Mouse (Mus musculus) hindbrain, postnatal 0 days (tissue): ENCODE measurements around the gene Ddah2. TPM values are rescaled to one million over a fixed set of nuclear protein-coding genes. Genes with fewer than 3 reads are reported as not detected.
A peak's percentile ranks its signal among the peaks of the same experiment; 100 is the strongest.

Experiments used
- ATAC-seq: fragments of 200-750 bp; cut with Nextera tagmentation; 2 replicates; pipeline ENCODE4 v1.8.0; 2017; ENCODE audit warnings: mild to moderate bottlenecking, moderate TSS enrichment, moderate library complexity
- DNase-seq: peaks from one replicate; pipeline ENCODE4 v3.0.0-alpha.2; 2015; ENCODE audit warnings: low spot score
- H3K27ac ChIP-seq: fragments of 300-500 bp; sonication (generic); 2 replicates; pipeline ENCODE4 v1.5.1; 2014; ENCODE audit warnings: mild to moderate bottlenecking
- H3K27me3 ChIP-seq: fragments of 300-500 bp; sonication (generic); 2 replicates; pipeline ENCODE4 v1.6.1; 2014; ENCODE audit warnings: low read length, mixed read lengths; ENCODE audit not compliant: insufficient read depth
- H3K36me3 ChIP-seq: fragments of 300-500 bp; sonication (generic); 2 replicates; pipeline ENCODE4 v1.6.1; 2014; ENCODE audit warnings: low read length, mixed read lengths; ENCODE audit not compliant: insufficient read depth
- H3K4me1 ChIP-seq: fragments of 300-500 bp; sonication (generic); 2 replicates; pipeline ENCODE4 v1.6.1; 2014; ENCODE audit warnings: antibody characterized with exemption, low read length, mixed read lengths; ENCODE audit not compliant: insufficient read depth
- H3K4me2 ChIP-seq: fragments of 300-500 bp; sonication (generic); 2 replicates; pipeline ENCODE4 v1.6.1; 2014; ENCODE audit warnings: low read depth, mild to moderate bottlenecking, low read length, moderate library complexity, mixed read lengths
- H3K4me3 ChIP-seq: fragments of 300-500 bp; sonication (generic); 2 replicates; pipeline ENCODE4 v1.5.1; 2014; ENCODE audit warnings: low read length
- H3K9ac ChIP-seq: fragments of 300-500 bp; sonication (generic); replicated peaks from 2 replicates; pipeline ENCODE4 v1.6.1; 2014; ENCODE audit warnings: mild to moderate bottlenecking, low read length, moderate library complexity, mixed read lengths
- H3K9me3 ChIP-seq: fragments of 300-500 bp; sonication (generic); 2 replicates; pipeline ENCODE4 v1.6.1; 2016; ENCODE audit warnings: low read length, mixed read lengths
- CTCF ChIP-seq: IDR thresholded peaks from 2 replicates; pipeline ENCODE4 v1.5.1; 2016; ENCODE audit warnings: antibody characterized with exemption, control low read depth, low read depth
- WGBS: fragments of 180-500 bp; shearing (Covaris S2); extraction: QIAGEN DNeasy Blood & Tissue Kit; methylation state at CpG from one replicate; pipeline ENCODE4 v1.1.7; 2014; 5-methylcytosine and 5-hydroxymethylcytosine counted together
- polyA plus RNA-seq: library from polyadenylated mRNA; unstranded; fragments of >200 nt; fragmentation: Nextera tagmentation; extraction: Ambion mirVana; gene quantifications from 2 replicates; pipeline ENCODE4 v1.2.1, GENCODE M21; 2015
- total RNA-seq: library from RNA; depleted of rRNA; stranded (reverse); fragments of >200 nt; gene quantifications from 2 replicates; pipeline ENCODE4 v1.2.3, GENCODE M21; 2014

Ddah2 gene
- total and polyA plus RNA-seq, 2 experiments from 2014 or later = 228 to 322 TPM

DNA sequence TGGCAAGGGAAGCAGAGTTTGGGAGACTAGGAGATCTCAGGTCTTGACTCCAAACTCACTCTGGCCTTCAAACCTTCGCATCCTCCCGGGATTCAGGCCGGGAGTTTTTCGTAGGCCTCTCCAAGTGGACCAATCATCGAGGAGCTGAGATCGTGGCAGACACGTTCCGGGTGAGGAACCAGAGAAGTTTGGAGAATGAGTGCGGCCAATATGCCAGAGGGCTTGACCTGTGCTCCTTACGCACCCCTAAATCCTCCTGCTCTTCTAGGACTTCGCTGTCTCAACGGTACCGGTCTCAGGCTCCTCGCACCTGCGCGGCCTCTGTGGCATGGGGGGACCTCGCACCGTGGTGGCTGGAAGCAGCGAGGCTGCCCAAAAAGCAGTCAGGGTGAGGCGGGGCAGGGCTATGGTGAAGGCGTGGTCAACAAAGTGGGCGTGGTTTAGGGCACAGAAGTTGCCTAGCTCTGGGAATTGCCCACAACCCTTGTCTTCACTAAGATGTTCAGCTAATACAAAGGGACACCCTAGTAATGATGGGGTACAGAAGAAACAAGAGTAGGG lies 2.0 kb downstream of the Ddah2 start:
- H3K4me2 ChIP-seq = peak overlapping the region; percentile 96
- 56% methylated on average over 22 of the region's 22 CpGs for WGBS
- H3K9me3 ChIP-seq = no peaks in the 10 kb centered on the region
- H3K27ac ChIP-seq = no peak overlapping the region
- peak overlapping the region; percentile 62; the same call in 1 of the 2 replicates for H3K9ac ChIP-seq
- no peaks in the 10 kb centered on the region; the same call in 1 of the 2 replicates for H3K36me3 ChIP-seq
- peaks cover 12% of the 10 kb centered on the region; the same call in 1 of the 2 replicates for H3K4me1 ChIP-seq
- peaks cover 12% of the 10 kb centered on the region for H3K27me3 ChIP-seq
- TF ChIP-seq CTCF = no peak
- peak overlapping the region; percentile 84 for H3K4me3 ChIP-seq
- DNase-seq (no peak), ATAC-seq (no peak)

DNA sequence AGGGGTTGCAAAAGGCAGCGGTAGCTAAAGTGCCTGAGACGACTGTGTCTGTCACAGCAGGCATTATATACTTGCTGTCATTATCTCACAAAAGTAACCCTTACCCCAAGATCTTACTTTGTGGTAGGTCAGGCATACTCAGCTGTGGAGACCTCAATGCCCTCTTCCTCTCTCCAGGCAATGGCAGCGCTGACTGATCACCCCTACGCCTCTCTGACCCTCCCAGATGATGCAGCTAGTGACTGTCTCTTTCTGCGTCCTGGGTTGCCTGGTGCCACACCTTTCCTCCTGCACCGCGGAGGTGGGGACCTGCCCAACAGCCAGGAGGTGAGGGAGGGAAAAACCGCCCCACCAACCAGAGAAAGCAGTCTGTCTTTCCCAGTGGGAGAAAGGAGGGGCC lies 2.5 kb downstream of the Ddah2 start:
- peaks cover 12% of the 10 kb centered on the region for H3K27me3 ChIP-seq
- no peaks in the 10 kb centered on the region; the same call in 1 of the 2 replicates for H3K36me3 ChIP-seq
- 82% methylated on average over 8 of the region's 8 CpGs for WGBS
- DNase-seq = no peak
- H3K4me1 ChIP-seq = peaks cover 12% of the 10 kb centered on the region; the same call in 1 of the 2 replicates
- no peak overlapping the region for H3K4me2 ChIP-seq
- TF ChIP-seq CTCF = no peak
- no peak overlapping the region for H3K9ac ChIP-seq
- H3K27ac ChIP-seq = no peak overlapping the region
- ATAC-seq = no peak
- H3K9me3 ChIP-seq = no peaks in the 10 kb centered on the region
- no peak overlapping the region for H3K4me3 ChIP-seq

DNA sequence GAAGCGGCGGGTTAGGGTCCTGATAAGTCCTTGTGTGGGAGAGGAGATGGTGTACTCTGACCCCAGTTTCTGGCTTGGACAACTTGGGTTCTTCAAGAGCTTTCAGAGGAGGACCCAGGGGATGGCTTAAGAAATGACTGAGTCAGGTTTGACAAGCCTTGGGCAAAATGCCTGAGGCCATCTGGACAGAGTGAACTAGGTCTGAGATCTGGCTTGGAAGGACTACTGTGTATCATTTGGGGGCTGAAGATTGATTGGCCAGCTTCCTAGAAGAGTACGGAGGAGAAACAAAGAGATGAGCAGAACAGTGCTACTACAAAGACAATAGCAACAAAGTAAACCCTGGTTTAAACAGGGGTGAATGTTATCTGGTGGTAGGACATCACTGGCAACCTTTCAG lies 4.6 kb downstream of the Ddah2 start:
- no peak for TF ChIP-seq CTCF
- peaks cover 12% of the 10 kb centered on the region; the same call in 1 of the 2 replicates for H3K4me1 ChIP-seq
- ATAC-seq (no peak), DNase-seq (peak; percentile 60)
- WGBS = 77% methylated on average over 3 of the region's 3 CpGs
- no peaks in the 10 kb centered on the region for H3K9me3 ChIP-seq
- no peak overlapping the region for H3K4me3 ChIP-seq
- peaks cover 12% of the 10 kb centered on the region for H3K27me3 ChIP-seq
- H3K4me2 ChIP-seq = no peak overlapping the region
- no peak overlapping the region for H3K9ac ChIP-seq
- H3K36me3 ChIP-seq = no peaks in the 10 kb centered on the region; the same call in 1 of the 2 replicates
- no peak overlapping the region for H3K27ac ChIP-seq

DNA sequence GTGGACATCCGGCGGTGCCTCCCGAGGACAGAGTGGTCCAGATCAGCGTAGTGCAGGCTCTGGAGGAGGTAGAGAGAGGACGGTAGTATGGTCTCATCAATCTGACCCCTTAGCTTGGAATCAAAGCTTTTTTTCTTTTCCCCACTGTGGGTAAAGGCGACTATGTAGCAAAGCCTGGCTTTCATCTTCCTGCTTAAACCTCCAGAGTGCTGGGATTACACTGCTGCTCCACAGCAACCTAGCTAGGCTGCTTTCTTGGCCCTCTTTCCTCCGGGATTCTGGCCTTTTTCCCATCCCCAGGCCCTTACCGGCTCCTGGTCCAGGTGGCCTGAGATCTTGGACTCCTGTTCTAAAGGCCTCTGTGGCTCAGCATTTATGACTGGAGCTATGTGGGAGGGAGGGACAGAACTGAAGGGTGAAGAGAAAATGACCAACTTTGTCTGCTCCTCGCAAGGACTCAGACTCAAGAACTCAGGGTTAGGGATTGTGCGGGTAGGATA lies 5.6 kb downstream of the Ddah2 start:
- no peaks in the 10 kb centered on the region; the same call in 1 of the 2 replicates for H3K36me3 ChIP-seq
- DNase-seq = no peak
- WGBS = 38% methylated on average over 10 of the region's 10 CpGs
- TF ChIP-seq CTCF = no peak
- no peak overlapping the region for H3K9ac ChIP-seq
- no peak overlapping the region for H3K4me3 ChIP-seq
- no peak for ATAC-seq
- peaks cover 12% of the 10 kb centered on the region; the same call in 1 of the 2 replicates for H3K4me1 ChIP-seq
- no peaks in the 10 kb centered on the region for H3K9me3 ChIP-seq
- H3K27me3 ChIP-seq = peaks cover 12% of the 10 kb centered on the region
- no peak overlapping the region for H3K27ac ChIP-seq
- peak overlapping the region; percentile 54; the same call in 1 of the 2 replicates for H3K4me2 ChIP-seq

DNA sequence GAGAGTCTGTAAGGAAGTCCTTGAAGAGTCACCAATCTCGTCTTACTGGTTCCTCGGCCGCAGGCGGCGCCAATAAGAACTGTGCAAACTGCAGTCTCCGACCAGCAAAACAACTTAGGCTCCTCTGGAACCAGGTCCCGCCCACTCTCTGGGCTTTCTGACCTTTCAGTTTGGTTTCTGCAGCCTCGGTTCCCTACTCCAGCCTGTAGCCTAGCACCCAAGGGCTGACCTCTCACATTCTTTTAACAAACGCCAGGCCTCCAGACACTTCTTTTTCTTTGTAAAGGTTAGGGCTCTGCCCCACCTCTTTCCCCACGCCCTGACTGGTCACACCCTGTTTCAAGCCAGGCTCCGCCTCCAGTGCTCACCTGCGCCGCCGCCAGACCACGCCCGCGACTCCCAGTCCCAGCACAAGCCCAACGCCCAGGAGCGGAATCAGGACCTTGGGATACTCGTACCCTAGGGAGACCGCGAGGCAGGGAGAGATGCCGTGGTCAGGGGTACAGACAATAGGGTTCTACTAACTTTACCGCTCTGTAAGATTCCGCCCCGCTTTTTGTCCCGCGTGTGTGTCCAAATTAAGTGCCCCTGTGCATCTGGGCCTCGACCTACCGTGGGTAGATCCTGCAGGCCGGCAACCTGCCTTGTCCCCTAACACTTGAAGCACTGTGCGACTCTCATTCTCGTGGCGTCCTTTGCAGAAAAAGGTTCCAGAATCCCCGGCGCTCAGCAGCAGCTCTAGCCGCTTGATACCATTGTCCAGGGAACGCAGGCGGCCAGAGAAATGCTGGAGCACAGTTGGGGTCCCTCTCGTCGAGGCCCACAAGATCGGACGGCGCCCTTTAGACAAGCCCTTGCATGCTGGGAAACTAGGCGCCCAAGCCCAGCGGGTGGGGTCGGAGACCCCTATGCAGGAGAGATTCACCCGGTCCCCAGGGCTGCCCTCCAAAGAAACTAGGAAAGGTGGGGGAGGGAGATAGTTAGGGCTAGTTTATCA lies 6.4 kb downstream of the Ddah2 start, which contains the start of gene Ly6g6c:
Gene Ly6g6c (plus strand): TSS at position 438 of the 997 bp plus-strand sequence.
- no peaks in the 10 kb centered on the region; the same call in 1 of the 2 replicates for H3K36me3 ChIP-seq
- H3K4me1 ChIP-seq = peaks cover 9% of the 10 kb centered on the region; the same call in 1 of the 2 replicates
- H3K9ac ChIP-seq = peak within 1 kb of the TSS; percentile 33; the same call in 1 of the 2 replicates
- no peak for DNase-seq
- peak within 1 kb of the TSS; percentile 54 for H3K4me2 ChIP-seq
- H3K9me3 ChIP-seq = no peaks in the 10 kb centered on the region
- peak within 1 kb of the TSS; percentile 21 for H3K4me3 ChIP-seq
- H3K27ac ChIP-seq = no peak within 1 kb of the TSS
- no peak for ATAC-seq
- H3K27me3 ChIP-seq = peaks cover 12% of the 10 kb centered on the region
- 4% methylated on average over 48 of the region's 48 CpGs for WGBS
- TF ChIP-seq CTCF = no peak

DNA sequence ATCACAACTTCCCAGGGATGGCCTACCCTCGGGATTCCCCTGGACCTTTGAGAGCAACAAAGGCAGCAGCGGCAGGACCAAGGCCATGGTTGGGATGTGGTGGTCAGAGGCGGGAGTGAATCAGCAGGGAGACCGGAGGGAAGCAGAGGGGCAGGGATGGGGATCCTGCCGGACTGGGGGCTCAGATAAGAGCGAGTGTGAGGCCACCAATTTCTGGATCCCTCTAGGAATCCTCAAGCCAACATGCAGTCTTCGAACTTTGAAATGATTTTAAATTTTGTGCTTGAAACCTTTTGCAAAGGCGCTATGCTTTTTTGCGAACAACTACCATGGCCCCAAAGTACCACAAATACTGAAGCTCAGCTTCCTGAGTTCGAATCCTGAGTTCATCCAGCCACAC lies 7.2 kb downstream of the Ddah2 start, which contains the start of gene Mpig6b:
Gene Mpig6b (minus strand): TSS at position 101 of the 400 bp plus-strand sequence.
- H3K36me3 ChIP-seq = no peaks in the 10 kb centered on the region; the same call in 1 of the 2 replicates
- DNase-seq = no peak
- peak within 1 kb of the TSS; percentile 33; the same call in 1 of the 2 replicates for H3K9ac ChIP-seq
- H3K27me3 ChIP-seq = peaks cover 12% of the 10 kb centered on the region
- H3K4me2 ChIP-seq = peak within 1 kb of the TSS; percentile 54
- 0 out of 2 replicates have a peak, but pooled peaks cover 6% of the 10 kb centered on the region for H3K4me1 ChIP-seq
- 56% methylated on average over 10 of the region's 10 CpGs for WGBS
- H3K4me3 ChIP-seq = peak within 1 kb of the TSS; percentile 21
- no peak for ATAC-seq
- H3K27ac ChIP-seq = no peak within 1 kb of the TSS
- no peak for TF ChIP-seq CTCF
- H3K9me3 ChIP-seq = no peaks in the 10 kb centered on the region
